Mouse (Mus musculus): Measurements from ENCODE around the gene Aadac. TPM values are rescaled to one million over a fixed set of nuclear protein-coding genes. Genes with fewer than 3 reads are reported as not detected.
A peak's percentile ranks its signal among the peaks of the same experiment; 100 is the strongest.

The Aadac gene
- total and polyA plus RNA-seq, 2 experiments from 2014 or later = 0.14 TPM; not detected in 1

- TF ChIP-seq CTCF (IDR thresholded peaks at IDR 0.05; ENCODE audit: low read depth) = no peak
- no peak for TF ChIP-seq EP300 (IDR thresholded peaks at IDR 0.05; ENCODE audit: low read depth)
- no peak for ATAC-seq (ENCODE audit: insufficient read depth, low read depth)
- Histone ChIP-seq H3K4me2 (ENCODE audit: low read depth, low read length) (no peak overlapping the region), H3K4me1 (ENCODE audit: control insufficient read depth, insufficient read depth) (no peaks in the 10 kb centered on the region), H3K9ac (replicated peaks; ENCODE audit: low read depth, low read length) (no peak overlapping the region), H3K36me3 (replicated peaks; ENCODE audit: control insufficient read depth, insufficient read depth, low read length) (no peaks in the 10 kb centered on the region), H3K27ac (ENCODE audit: low read depth) (no peak overlapping the region), H3K9me3 (replicated peaks; ENCODE audit: control insufficient read depth, low read length) (no peaks in the 10 kb centered on the region), H3K27me3 (ENCODE audit: control insufficient read depth, insufficient read depth, low read length) (no peaks in the 10 kb centered on the region), H3K4me3 (ENCODE audit: low read depth, low read length) (no peak overlapping the region)
- DNase-seq (ENCODE audit: low spot score) = no peak
- WGBS = 61% methylated on average over 3 of the region's 3 CpGs
Measured at GRCm38 (mm10) chr3:60053231-60053927, 27.9 kb downstream of the Aadac start.

GRCm38 (mm10) chr3:60053931-60054330 is 28.4 kb downstream of the Aadac start:
- Histone ChIP-seq H3K36me3 (replicated peaks; ENCODE audit: control insufficient read depth, insufficient read depth, low read length) (no peaks in the 10 kb centered on the region), H3K4me3 (ENCODE audit: low read depth, low read length) (no peak overlapping the region), H3K4me1 (ENCODE audit: control insufficient read depth, insufficient read depth) (no peaks in the 10 kb centered on the region), H3K9ac (replicated peaks; ENCODE audit: low read depth, low read length) (no peak overlapping the region), H3K4me2 (ENCODE audit: low read depth, low read length) (no peak overlapping the region), H3K27ac (ENCODE audit: low read depth) (no peak overlapping the region), H3K27me3 (ENCODE audit: control insufficient read depth, insufficient read depth, low read length) (no peaks in the 10 kb centered on the region), H3K9me3 (replicated peaks; ENCODE audit: control insufficient read depth, low read length) (no peaks in the 10 kb centered on the region)
- TF ChIP-seq EP300 (IDR thresholded peaks at IDR 0.05; ENCODE audit: low read depth) = no peak
- WGBS = 72% methylated on average over 2 of the region's 2 CpGs
- DNase-seq (ENCODE audit: low spot score) (no peak), ATAC-seq (ENCODE audit: insufficient read depth, low read depth) (no peak)

DNA sequence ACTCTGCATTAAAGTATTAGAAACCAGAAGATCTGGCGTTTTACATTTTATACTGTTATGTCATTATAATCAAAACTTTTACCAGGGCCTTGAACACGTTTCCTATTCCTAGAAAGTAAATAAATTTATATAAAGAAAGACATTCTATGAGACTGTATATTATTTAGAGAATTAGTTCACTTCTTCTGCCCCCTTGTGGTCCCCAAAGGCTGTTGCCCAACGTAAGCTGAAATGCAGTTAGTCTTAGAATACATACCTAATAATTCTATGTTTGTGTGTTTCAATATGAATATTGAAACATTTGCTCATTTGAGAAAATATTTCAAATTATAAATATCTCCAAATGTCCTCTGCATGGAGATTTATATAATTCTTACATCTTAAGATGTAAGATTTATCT is 30.9 kb downstream of the Aadac start:
- H3K4me1 ChIP-seq (ENCODE audit: control insufficient read depth, insufficient read depth) = no peaks in the 10 kb centered on the region
- DNase-seq (ENCODE audit: low spot score) (peak; percentile 42), ATAC-seq (ENCODE audit: insufficient read depth, low read depth) (no peak)
- no peaks in the 10 kb centered on the region for H3K9me3 ChIP-seq (replicated peaks; ENCODE audit: control insufficient read depth, low read length)
- H3K27me3 ChIP-seq (ENCODE audit: control insufficient read depth, insufficient read depth, low read length) = no peaks in the 10 kb centered on the region
- no peaks in the 10 kb centered on the region for H3K36me3 ChIP-seq (replicated peaks; ENCODE audit: control insufficient read depth, insufficient read depth, low read length)
- peak; percentile 57 for TF ChIP-seq CTCF (IDR thresholded peaks at IDR 0.05; ENCODE audit: low read depth)
- TF ChIP-seq EP300 (IDR thresholded peaks at IDR 0.05; ENCODE audit: low read depth) = no peak
- no peak overlapping the region for H3K9ac ChIP-seq (replicated peaks; ENCODE audit: low read depth, low read length)
- no peak overlapping the region for H3K4me2 ChIP-seq (ENCODE audit: low read depth, low read length)
- no peak overlapping the region for H3K27ac ChIP-seq (ENCODE audit: low read depth)
- no peak overlapping the region for H3K4me3 ChIP-seq (ENCODE audit: low read depth, low read length)
- WGBS = 32% methylated on average over 3 of the region's 3 CpGs

DNA sequence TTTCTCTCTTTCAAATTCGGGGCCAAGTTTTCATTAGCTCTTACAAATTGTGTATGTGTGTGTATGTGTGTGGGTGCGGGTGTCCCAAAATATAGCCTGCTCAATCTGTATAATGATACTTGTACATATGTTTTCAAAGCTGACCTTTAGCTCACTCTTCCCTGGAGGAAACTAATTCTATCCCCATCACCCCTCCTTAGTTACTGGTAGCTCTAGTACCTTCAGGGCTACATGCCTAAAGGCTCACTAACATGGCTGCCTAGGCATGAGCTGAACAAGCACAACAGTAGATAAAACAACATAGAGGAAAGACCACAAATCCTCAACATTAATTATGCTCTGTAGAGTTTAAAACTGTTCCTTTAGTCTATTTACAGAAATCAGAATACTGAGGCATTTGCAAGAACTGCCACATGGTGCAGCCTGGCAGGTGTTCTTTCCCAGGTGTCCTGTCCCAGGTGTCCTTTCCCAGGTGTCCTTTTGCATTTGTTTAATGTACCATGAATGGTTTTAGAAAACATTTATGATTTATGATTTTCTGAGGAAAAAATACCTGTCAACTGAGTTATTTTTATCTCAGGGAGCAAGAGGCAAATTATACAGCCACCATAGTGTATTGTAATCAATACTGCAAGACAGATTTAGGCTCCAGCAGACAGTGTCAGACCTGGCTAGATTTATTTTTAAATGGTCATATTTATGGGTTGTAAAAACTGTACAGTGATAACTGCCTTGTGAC is 31.7 kb downstream of the Aadac start:
- 69% methylated on average over 2 of the region's 2 CpGs for WGBS
- ATAC-seq (ENCODE audit: insufficient read depth, low read depth) = no peak

DNA sequence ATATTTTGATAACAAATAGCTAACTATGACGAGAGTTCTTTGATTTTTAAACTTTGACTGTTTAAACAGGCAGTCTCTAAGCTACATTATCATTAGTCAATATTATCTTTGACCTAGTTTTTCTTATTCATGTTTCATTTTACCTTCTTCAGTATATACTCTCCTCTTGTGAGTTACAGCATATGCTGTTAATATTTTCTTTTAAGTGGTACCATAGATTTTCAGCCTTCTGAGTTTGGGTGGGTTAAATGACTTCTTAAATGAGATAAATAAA is 32.2 kb downstream of the Aadac start:
- H3K4me1 ChIP-seq (ENCODE audit: control insufficient read depth, insufficient read depth) = no peaks in the 10 kb centered on the region
- no peak for TF ChIP-seq EP300 (IDR thresholded peaks at IDR 0.05; ENCODE audit: low read depth)
- no peak for TF ChIP-seq CTCF (IDR thresholded peaks at IDR 0.05; ENCODE audit: low read depth)
- no peak overlapping the region for H3K9ac ChIP-seq (replicated peaks; ENCODE audit: low read depth, low read length)
- H3K9me3 ChIP-seq (replicated peaks; ENCODE audit: control insufficient read depth, low read length) = no peaks in the 10 kb centered on the region
- no peaks in the 10 kb centered on the region for H3K36me3 ChIP-seq (replicated peaks; ENCODE audit: control insufficient read depth, insufficient read depth, low read length)
- H3K27ac ChIP-seq (ENCODE audit: low read depth) = no peak overlapping the region
- H3K4me2 ChIP-seq (ENCODE audit: low read depth, low read length) = no peak overlapping the region
- DNase-seq (ENCODE audit: low spot score) (no peak), ATAC-seq (ENCODE audit: insufficient read depth, low read depth) (no peak)
- no peak overlapping the region for H3K4me3 ChIP-seq (ENCODE audit: low read depth, low read length)
- 47% methylated on average over 1 of the region's 1 CpGs for WGBS
- H3K27me3 ChIP-seq (ENCODE audit: control insufficient read depth, insufficient read depth, low read length) = no peaks in the 10 kb centered on the region

More for the DNA sequence above, 31.7 kb downstream of the Aadac start:
- Histone ChIP-seq H3K27ac (ENCODE audit: low read depth) (no peak overlapping the region), H3K4me2 (ENCODE audit: low read depth, low read length) (no peak overlapping the region), H3K4me3 (ENCODE audit: low read depth, low read length) (no peak overlapping the region), H3K9ac (replicated peaks; ENCODE audit: low read depth, low read length) (no peak overlapping the region), H3K27me3 (ENCODE audit: control insufficient read depth, insufficient read depth, low read length) (no peaks in the 10 kb centered on the region), H3K36me3 (replicated peaks; ENCODE audit: control insufficient read depth, insufficient read depth, low read length) (no peaks in the 10 kb centered on the region), H3K4me1 (ENCODE audit: control insufficient read depth, insufficient read depth) (no peaks in the 10 kb centered on the region), H3K9me3 (replicated peaks; ENCODE audit: control insufficient read depth, low read length) (no peaks in the 10 kb centered on the region)
- no peak for DNase-seq (ENCODE audit: low spot score)
- TF ChIP-seq EP300 (IDR thresholded peaks at IDR 0.05; ENCODE audit: low read depth) (no peak), CTCF (IDR thresholded peaks at IDR 0.05; ENCODE audit: low read depth) (no peak)
